Mouse (Mus musculus) intestine, embryonic 14.5 days (tissue): Measurements from ENCODE around the gene Tmem63a. TPM values are rescaled to one million over a fixed set of nuclear protein-coding genes. Genes with fewer than 3 reads are reported as not detected.

ENCODE experiments used
- ATAC-seq: fragments of 200-750 bp; cut with Nextera tagmentation; replicated peaks from 2 replicates; pipeline ENCODE4 v1.8.0; 2017; ENCODE audit warnings: low read depth, moderate number of reproducible peaks, moderate TSS enrichment, moderate library complexity; ENCODE audit not compliant: low FRiP score, low TSS enrichment
- DNase-seq: peaks from one replicate; pipeline ENCODE4 v3.0.0-alpha.2; 2018; ENCODE audit warnings: low spot score
- H3K27ac ChIP-seq: fragments of 300-500 bp; sonication (generic); 2 replicates; pipeline ENCODE4 v1.5.1; 2014; ENCODE audit warnings: low read depth, mild to moderate bottlenecking, control low read depth
- H3K27me3 ChIP-seq: fragments of 300-500 bp; sonication (generic); replicated peaks from 2 replicates; pipeline ENCODE4 v1.6.1; 2014; ENCODE audit warnings: low read length, control low read depth; ENCODE audit not compliant: control insufficient read depth, insufficient read depth
- H3K36me3 ChIP-seq: fragments of 300-500 bp; sonication (generic); 2 replicates; pipeline ENCODE4 v1.6.1; 2014; ENCODE audit warnings: low read length, control low read depth; ENCODE audit not compliant: control insufficient read depth, insufficient read depth
- H3K4me1 ChIP-seq: fragments of 300-500 bp; sonication (generic); replicated peaks from 2 replicates; pipeline ENCODE4 v1.6.1; 2014; ENCODE audit warnings: low read length, control low read depth, mixed read lengths; ENCODE audit not compliant: control insufficient read depth, insufficient read depth
- H3K4me2 ChIP-seq: fragments of 300-500 bp; sonication (generic); 2 replicates; pipeline ENCODE4 v1.6.1; 2014; ENCODE audit warnings: low read length
- H3K4me3 ChIP-seq: fragments of 300-500 bp; sonication (generic); 2 replicates; pipeline ENCODE4 v1.5.1; 2014; ENCODE audit warnings: low read depth, low read length, control low read depth, mixed read lengths
- H3K9ac ChIP-seq: fragments of 300-500 bp; sonication (generic); 2 replicates; pipeline ENCODE4 v1.6.1; 2014; ENCODE audit warnings: mild to moderate bottlenecking, low read length
- H3K9me3 ChIP-seq: fragments of 300-500 bp; sonication (generic); 2 replicates; pipeline ENCODE4 v1.6.1; 2016; ENCODE audit warnings: low read length, control low read depth; ENCODE audit not compliant: control insufficient read depth
- WGBS: fragments of 180-500 bp; shearing (Covaris S2); extraction: QIAGEN DNeasy Blood & Tissue Kit; methylation state at CpG from one replicate; pipeline ENCODE4 v1.1.7; 2014; 5-methylcytosine and 5-hydroxymethylcytosine counted together
- polyA plus RNA-seq: library from polyadenylated mRNA; unstranded; fragments of >200 nt; fragmentation: Nextera tagmentation; extraction: Ambion mirVana; gene quantifications from 2 replicates; pipeline ENCODE4 v1.2.1, GENCODE M21; 2014

Gene Tmem63a
- polyA plus RNA-seq, 1 experiment from 2014 or later, result 14.2 TPM

GRCm38 (mm10) chr1:180905307-180905706, 36.8 kb upstream of the Tmem63a start:
- no peaks in the 10 kb centered on the region for H3K9me3 ChIP-seq
- peak overlapping the region; percentile 85 for H3K4me3 ChIP-seq
- peaks cover 14% of the 10 kb centered on the region for H3K4me1 ChIP-seq
- H3K36me3 ChIP-seq, result peaks cover 28% of the 10 kb centered on the region
- no peaks in the 10 kb centered on the region for H3K27me3 ChIP-seq
- DNase-seq (no peak), ATAC-seq (no peak)
- H3K27ac ChIP-seq, result no peak overlapping the region
- 69% methylated on average over 6 of the region's 6 CpGs for WGBS
- H3K9ac ChIP-seq, result peak overlapping the region; percentile 82; the same call in 1 of the 2 replicates
- peak overlapping the region; percentile 64 for H3K4me2 ChIP-seq

GRCm38 (mm10) chr1:180905876-180906275, 36.3 kb upstream of the Tmem63a start:
- Histone ChIP-seq H3K9me3 (no peaks in the 10 kb centered on the region), H3K4me3 (no peak overlapping the region)
- 94% methylated on average over 17 of the region's 17 CpGs for WGBS

DNA sequence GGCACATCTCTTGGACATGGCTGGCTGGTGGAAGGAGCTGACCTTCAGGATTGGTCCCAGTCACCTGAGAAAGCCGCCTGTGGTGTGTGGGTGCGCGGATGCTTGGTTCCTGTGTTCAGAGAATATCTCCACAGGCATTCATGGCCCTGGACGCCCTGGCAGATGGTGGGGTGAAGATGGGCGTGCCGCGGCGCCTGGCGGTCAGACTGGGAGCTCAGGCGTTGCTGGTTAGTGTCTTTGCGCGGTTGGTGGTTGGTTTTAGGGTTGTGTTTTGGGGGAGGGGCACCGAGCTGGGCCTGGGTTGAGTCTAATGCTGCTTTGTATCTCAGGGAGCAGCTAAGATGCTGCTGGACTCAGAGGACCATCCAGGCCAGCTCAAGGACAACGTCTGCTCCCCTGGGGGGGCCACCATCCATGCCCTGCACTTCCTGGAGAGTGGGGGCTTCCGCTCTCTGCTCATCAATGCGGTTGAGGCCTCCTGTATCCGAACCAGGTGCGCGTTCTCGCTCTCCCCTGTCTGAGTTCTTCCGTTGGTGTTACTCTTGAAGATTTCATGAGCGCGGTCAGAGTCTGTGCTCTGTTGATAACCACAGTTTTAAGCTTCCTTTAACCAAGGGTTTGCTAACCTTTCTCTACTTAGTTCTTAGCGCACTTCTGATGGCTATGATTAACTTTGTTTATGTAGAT, 35.5 kb upstream of the Tmem63a start:
- Histone ChIP-seq H3K36me3 (peaks cover 28% of the 10 kb centered on the region), H3K9ac (no peak overlapping the region), H3K4me1 (peaks cover 14% of the 10 kb centered on the region), H3K9me3 (no peaks in the 10 kb centered on the region), H3K27ac (no peak overlapping the region), H3K27me3 (no peaks in the 10 kb centered on the region), H3K4me2 (no peak overlapping the region), H3K4me3 (no peak overlapping the region)
- DNase-seq (no peak), ATAC-seq (no peak)
- WGBS, result 91% methylated on average over 24 of the region's 24 CpGs

More at GRCm38 (mm10) chr1:180905876-180906275, 36.3 kb upstream of the Tmem63a start:
- Histone ChIP-seq H3K36me3 (peaks cover 28% of the 10 kb centered on the region), H3K27me3 (no peaks in the 10 kb centered on the region), H3K9ac (no peak overlapping the region), H3K27ac (no peak overlapping the region), H3K4me2 (0 out of 2 replicates have a peak overlapping the region, but pooled peaks have one; percentile 64), H3K4me1 (peaks cover 14% of the 10 kb centered on the region)
- ATAC-seq (no peak), DNase-seq (no peak)

DNA sequence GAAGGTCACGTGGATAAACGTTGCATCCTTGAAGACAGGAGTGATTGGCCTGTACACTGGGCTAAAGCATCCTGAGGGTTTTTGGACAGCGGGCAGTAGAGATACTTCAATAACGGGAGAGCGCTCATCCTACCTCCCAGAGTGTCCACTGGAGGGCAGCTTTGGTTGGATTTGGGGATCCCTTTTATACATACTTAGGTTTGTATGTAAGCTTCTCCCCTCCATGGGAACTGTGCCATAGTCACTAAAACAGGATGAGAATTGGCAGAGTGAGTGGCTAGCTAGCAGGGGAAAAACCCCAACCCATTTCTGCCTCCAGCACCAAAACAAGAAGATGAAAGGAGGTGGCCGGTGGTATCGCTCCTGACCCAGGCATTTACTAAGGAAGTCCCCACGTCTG, 31.0 kb upstream of the Tmem63a start:
- ATAC-seq, result no peak
- no peak for DNase-seq

DNA sequence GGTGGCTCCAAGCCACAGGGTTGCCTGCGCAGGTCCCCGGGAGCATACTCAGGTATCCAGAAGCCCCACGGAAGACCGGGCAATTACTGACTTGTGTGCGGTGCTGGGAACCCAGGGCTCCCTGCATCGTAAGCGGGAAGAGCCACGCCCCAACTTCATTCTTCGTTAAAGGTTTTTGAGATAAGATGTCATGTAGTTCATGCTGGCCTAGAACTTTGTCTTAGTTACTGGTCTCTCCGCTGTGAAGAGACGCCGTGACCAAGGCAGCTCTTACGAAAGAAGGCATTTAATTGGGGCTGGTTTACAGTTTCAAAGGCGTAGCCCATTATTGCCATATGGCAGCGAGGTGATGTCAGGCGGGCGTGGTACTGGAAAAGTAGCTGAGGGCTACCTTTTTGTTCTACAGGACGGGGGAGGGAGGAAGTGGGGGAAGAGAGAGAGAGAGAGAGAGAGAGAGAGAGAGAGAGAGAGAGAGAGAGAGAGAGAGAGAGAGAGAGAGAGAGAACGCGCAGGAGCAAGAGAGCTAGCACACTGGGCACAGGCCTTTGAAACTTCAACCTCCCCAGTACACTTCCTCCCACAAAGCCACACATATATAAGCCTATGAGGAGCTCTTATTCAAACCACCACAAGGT, 30.4 kb upstream of the Tmem63a start:
- Histone ChIP-seq H3K4me2 (no peak overlapping the region; the same call in 1 of the 2 replicates), H3K36me3 (peaks cover 16% of the 10 kb centered on the region), H3K27me3 (no peaks in the 10 kb centered on the region), H3K4me1 (no peaks in the 10 kb centered on the region; the same call in 1 of the 2 replicates), H3K27ac (no peak overlapping the region), H3K4me3 (no peak overlapping the region), H3K9ac (no peak overlapping the region), H3K9me3 (no peaks in the 10 kb centered on the region)
- DNase-seq (no peak), ATAC-seq (no peak)
- WGBS, result 56% methylated on average over 20 of the region's 20 CpGs

More for the DNA sequence above, 31.0 kb upstream of the Tmem63a start:
- WGBS, result 48% methylated on average over 8 of the region's 8 CpGs
- Histone ChIP-seq H3K4me1 (no peaks in the 10 kb centered on the region; the same call in 1 of the 2 replicates), H3K9me3 (no peaks in the 10 kb centered on the region), H3K27me3 (no peaks in the 10 kb centered on the region), H3K36me3 (peaks cover 23% of the 10 kb centered on the region), H3K4me3 (no peak overlapping the region), H3K27ac (no peak overlapping the region), H3K4me2 (no peak overlapping the region; the same call in 1 of the 2 replicates), H3K9ac (no peak overlapping the region)

DNA sequence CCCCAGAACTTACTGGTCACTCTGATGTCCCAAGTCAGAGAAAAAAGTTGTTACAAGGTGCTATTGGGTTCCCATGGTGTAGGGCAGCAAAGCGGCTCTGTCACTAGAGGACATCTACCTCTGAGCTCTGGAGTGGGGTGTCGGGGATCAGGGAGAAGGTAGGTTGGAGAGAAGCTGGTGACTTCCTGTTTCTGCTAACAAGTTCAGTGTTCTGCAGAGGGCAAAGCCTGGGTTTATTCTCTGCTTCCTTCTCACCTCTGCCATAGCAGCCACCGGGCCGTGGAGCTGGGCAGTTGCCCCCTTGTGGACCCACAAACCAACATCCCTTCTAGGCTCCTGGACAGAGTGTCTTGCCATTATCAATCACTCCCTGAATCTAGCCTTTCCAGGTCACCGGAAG, 29.4 kb upstream of the Tmem63a start:
- no peak overlapping the region for H3K4me2 ChIP-seq
- H3K4me3 ChIP-seq, result no peak overlapping the region
- peaks cover 6% of the 10 kb centered on the region for H3K36me3 ChIP-seq
- no peak overlapping the region for H3K9ac ChIP-seq
- no peaks in the 10 kb centered on the region for H3K27me3 ChIP-seq
- no peaks in the 10 kb centered on the region for H3K9me3 ChIP-seq
- DNase-seq (no peak), ATAC-seq (no peak)
- WGBS, result 87% methylated on average over 5 of the region's 5 CpGs
- H3K4me1 ChIP-seq, result no peaks in the 10 kb centered on the region; the same call in 1 of the 2 replicates
- H3K27ac ChIP-seq, result no peak overlapping the region

GRCm38 (mm10) chr1:180913797-180914196, 28.3 kb upstream of the Tmem63a start:
- H3K27me3 ChIP-seq, result no peaks in the 10 kb centered on the region
- WGBS, result 40% methylated on average over 4 of the region's 4 CpGs
- DNase-seq (no peak), ATAC-seq (no peak)
- H3K4me1 ChIP-seq, result no peaks in the 10 kb centered on the region; the same call in 1 of the 2 replicates
- H3K9ac ChIP-seq, result no peak overlapping the region
- no peaks in the 10 kb centered on the region for H3K9me3 ChIP-seq
- H3K36me3 ChIP-seq, result no peaks in the 10 kb centered on the region
- H3K27ac ChIP-seq, result no peak overlapping the region
- no peak overlapping the region for H3K4me3 ChIP-seq
- no peak overlapping the region for H3K4me2 ChIP-seq

GRCm38 (mm10) chr1:180916425-180916824, 25.7 kb upstream of the Tmem63a start:
- Histone ChIP-seq H3K36me3 (no peaks in the 10 kb centered on the region), H3K9ac (no peak overlapping the region), H3K4me1 (no peaks in the 10 kb centered on the region; the same call in 1 of the 2 replicates), H3K27ac (no peak overlapping the region), H3K4me2 (no peak overlapping the region), H3K4me3 (no peak overlapping the region), H3K9me3 (no peaks in the 10 kb centered on the region), H3K27me3 (no peaks in the 10 kb centered on the region)
- ATAC-seq, result no peak
- no peak for DNase-seq
- WGBS, result 86% methylated on average over 11 of the region's 11 CpGs
